Mouse (Mus musculus): ENCODE data around the gene Pik3r5.

Gene Pik3r5

GRCm38 (mm10) chr11:68431699-68432360 lies at the start of gene Pik3r5:
Pik3r5 (plus strand) TSS chr11:68432121.
- DNase-seq (ENCODE audit: low spot score), result peak; percentile 72

GRCm38 (mm10) chr11:68383519-68383918 lies 48.4 kb upstream of the Pik3r5 start:
- DNase-seq (ENCODE audit: low spot score), result no peak

GRCm38 (mm10) chr11:68384131-68384530 lies 47.8 kb upstream of the Pik3r5 start:
- DNase-seq (ENCODE audit: low spot score), result no peak

- DNase-seq (ENCODE audit: low spot score), result no peak
Observed at GRCm38 (mm10) chr11:68384592-68385020, 47.3 kb upstream of the Pik3r5 start.

- peak; percentile 25 for DNase-seq (ENCODE audit: low spot score)
Observed at GRCm38 (mm10) chr11:68385021-68385821, 46.7 kb upstream of the Pik3r5 start.

GRCm38 (mm10) chr11:68385921-68386588 lies 45.9 kb upstream of the Pik3r5 start:
- peak; percentile 24 for DNase-seq (ENCODE audit: low spot score)

GRCm38 (mm10) chr11:68386589-68387440 lies 45.1 kb upstream of the Pik3r5 start:
- DNase-seq (ENCODE audit: low spot score), result peak; percentile 42

- DNase-seq (ENCODE audit: low spot score), result no peak
Observed at GRCm38 (mm10) chr11:68387441-68387760, 44.5 kb upstream of the Pik3r5 start.

- DNase-seq (ENCODE audit: low spot score), result no peak
Observed at GRCm38 (mm10) chr11:68387971-68388654, 43.8 kb upstream of the Pik3r5 start.

- no peak for DNase-seq (ENCODE audit: low spot score)
Observed at GRCm38 (mm10) chr11:68388655-68389015, 43.3 kb upstream of the Pik3r5 start.

GRCm38 (mm10) chr11:68389621-68390020 lies 42.3 kb upstream of the Pik3r5 start:
- DNase-seq (ENCODE audit: low spot score), result no peak

GRCm38 (mm10) chr11:68390381-68391287 lies 41.3 kb upstream of the Pik3r5 start:
- DNase-seq (ENCODE audit: low spot score), result no peak

- no peak for DNase-seq (ENCODE audit: low spot score)
Observed at GRCm38 (mm10) chr11:68393897-68394490, 37.9 kb upstream of the Pik3r5 start.

- DNase-seq (ENCODE audit: low spot score), result no peak
Observed at GRCm38 (mm10) chr11:68394749-68395148, 37.2 kb upstream of the Pik3r5 start.

GRCm38 (mm10) chr11:68395546-68395945 lies 36.4 kb upstream of the Pik3r5 start:
- no peak for DNase-seq (ENCODE audit: low spot score)

GRCm38 (mm10) chr11:68398891-68399547 lies 32.9 kb upstream of the Pik3r5 start:
- no peak for DNase-seq (ENCODE audit: low spot score)

GRCm38 (mm10) chr11:68399548-68400020 lies 32.3 kb upstream of the Pik3r5 start:
- DNase-seq (ENCODE audit: low spot score), result no peak

GRCm38 (mm10) chr11:68400021-68400671 lies 31.8 kb upstream of the Pik3r5 start:
- DNase-seq (ENCODE audit: low spot score), result no peak

- DNase-seq (ENCODE audit: low spot score), result no peak
Observed at GRCm38 (mm10) chr11:68400727-68401219, 31.1 kb upstream of the Pik3r5 start, which contains the start of gene Ntn1. Ntn1 (minus strand) TSS chr11:68400823.
